Mouse (Mus musculus): ENCODE measurements at regions not wholly inside any gene's neighbourhood (a gene's known extent, or its start where the extent isn't known, plus 50 kb on each side); places are given as distances from the start of the nearest gene placed in this dataset.
A peak's percentile ranks its signal among the peaks of the same experiment; 100 is the strongest.

DNA sequence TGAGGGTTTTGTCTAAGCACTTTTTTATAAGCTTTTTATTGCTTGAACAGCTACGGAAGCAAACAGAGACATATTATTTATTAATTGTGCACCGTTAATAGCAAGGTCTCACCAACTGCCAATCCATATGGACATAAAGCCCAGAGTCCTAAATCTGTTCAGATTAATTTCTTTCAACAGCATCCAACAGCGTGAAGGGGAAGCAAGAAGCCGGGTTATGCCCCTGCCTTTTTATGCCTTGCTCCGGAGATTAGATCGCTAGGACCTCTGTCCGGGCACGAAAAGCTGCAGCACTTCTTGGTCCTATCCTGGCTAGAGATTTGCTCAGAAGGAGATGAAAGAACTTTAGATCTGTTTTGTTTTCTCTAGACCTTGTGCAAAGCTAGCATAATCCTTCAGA, 289.6 kb upstream of the Epha7 start:
- no peak for DNase-seq

DNA sequence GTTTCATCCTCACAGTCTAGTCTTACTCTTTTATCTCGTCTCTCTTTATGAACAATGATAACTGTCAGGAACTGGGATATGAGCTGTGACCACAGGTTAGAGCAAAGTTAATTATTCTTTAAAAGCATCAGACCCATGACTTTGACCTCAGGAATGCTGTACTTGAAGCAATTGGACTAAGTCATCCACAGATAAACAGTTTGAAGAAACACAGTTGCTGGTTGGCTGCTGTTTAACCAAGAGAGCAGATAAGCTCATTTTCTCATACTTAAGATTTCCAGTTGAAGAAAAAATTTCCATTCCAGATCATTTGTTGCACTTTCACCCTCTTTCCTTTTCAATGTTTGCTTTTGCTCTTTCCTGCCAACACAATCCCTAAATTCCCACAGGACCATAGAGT, 270.7 kb upstream of the Epha7 start:
- no peak for DNase-seq

DNA sequence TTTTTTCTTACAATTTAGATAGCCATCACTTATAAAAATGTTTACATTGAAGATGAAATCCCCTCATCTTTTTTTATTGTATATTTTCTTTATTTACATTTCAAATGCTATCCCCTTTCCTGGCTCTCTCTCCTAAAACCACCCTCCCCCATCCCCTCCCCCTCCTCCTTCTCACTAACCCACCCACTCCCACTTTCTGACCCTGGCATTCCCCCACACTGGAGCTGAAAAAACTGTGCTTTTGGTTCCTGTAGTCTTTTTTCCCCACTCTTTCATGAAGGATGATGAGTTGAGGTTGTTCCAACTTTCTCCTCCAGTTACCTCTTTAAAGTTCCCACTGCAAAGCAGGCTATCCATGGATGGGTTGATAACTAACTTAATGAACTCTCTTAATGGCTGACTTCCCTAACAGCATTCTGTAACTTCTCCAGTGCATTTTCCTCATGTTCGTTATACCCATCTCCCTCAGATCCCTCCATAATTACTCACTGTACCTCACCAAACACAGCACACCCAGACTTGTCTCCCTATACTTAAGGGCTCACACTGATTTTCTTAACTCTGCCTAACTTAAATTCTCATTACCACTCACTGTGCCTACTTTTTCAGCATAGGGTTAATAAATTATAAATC, 270.1 kb upstream of the Epha7 start:
- DNase-seq, result no peak

DNA sequence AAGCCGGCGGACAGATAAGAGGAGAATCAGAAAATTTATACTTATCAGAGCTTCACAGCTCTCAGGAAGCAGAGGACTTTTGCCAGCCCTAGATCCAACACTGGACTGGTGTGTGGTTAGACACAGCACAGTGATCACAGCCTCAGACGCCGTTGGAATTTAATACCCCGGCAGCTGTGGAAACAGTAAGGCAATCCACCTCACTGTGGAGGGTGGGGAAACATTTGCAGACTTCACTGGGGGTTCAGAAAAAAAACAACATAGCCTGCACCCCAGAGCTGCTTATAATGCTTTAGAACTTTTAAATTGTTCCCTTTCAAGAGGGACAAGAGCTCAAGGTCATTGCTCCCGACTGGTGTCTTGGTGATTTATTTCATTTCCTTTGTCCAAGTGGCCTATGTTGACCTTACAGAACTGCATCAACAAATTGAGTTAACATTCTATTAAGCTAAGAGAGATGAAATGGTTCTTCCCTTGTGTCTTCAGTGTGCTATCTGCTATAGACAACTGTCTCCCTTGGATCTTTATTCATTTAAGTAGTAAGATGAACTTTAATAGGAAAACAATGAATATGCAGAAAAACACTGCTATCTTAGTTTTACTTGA, 264.6 kb upstream of the Epha7 start:
- no peak for DNase-seq

DNA sequence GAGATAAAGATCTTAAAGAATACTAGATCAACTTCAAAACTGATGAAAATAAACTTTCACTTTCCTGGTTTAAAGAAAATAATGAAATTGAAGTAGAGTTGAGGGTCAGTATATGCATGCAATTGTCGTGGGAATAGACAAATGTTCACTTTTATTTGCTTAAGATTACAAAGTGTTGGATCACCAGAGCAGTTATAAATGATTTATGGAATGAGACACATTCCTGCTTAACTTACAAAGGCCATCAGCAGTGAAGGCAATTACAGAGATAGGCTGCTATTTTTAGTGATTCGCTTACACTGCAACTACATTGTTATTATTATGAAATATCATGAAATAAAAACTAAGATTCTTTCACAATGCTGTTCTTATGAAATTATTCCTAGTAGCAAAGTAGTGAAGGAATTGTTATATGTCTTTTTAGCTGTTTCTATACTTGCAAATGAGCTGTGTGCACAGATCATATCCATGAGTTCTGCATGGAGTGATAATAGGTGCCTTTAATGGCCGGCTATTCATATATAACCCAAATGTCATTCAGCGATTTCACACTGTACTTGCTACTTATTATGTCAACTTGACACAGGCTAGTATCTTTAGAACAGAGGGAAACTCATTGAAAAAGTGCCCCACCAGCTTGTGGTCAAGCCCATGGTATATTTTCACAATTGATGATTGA, 241.7 kb upstream of the Epha7 start:
- DNase-seq, result no peak

DNA sequence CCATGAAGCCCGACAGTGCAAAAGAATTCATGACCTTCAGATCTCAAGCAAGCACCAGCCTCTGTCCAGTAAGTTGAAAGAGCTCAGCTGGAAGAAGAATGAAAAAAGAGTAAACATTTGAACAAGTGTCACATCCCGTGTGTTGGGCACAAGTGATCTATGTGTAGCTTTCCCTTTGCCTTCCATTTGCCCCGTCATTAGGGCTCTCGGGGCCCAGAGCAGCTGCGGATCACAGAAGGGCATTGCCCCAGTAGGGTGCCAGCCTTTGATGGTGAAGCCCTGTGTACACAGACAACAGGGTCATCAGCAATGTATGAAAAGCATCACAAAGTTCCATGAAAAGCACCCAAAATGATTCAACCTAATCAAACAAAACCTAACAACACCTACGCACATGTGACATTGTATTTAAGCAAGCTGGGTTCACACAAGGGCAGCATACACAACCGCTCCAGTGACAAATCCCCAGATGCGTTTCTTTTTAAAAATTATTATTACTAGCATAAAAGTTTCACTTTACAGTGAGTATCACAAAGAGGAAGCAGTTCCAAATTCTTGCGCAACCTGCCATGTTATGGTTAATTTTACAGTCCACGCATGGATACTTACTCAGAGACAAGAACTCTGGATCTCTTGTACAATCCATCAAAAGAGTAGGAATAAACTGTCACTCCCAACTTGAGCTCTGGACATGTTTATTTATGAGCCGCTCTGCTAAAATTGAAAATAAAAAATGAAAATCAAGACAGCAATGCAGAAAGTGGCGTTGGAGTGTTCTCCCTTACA, 224.0 kb upstream of the Epha7 start:
- peak in 1 of 2 experiments; percentile 1 for DNase-seq

Measured in cerebellum, postnatal 10 days (tissue).